Mouse (Mus musculus) lung, adult 2 months (tissue): ENCODE results near the gene Ptpn11.

ENCODE experiments used
- CTCF ChIP-seq: fragments of 200-500 bp; IDR thresholded peaks from 2 replicates; pipeline ENCODE4 v1.5.1; 2011; ENCODE audit warnings: mild to moderate bottlenecking, low read length, control low read depth; ENCODE audit not compliant: insufficient read depth
- POLR2A ChIP-seq: fragments of 200-500 bp; IDR thresholded peaks from 2 replicates; pipeline ENCODE4 v1.6.1; 2011; ENCODE audit warnings: low read depth, mild to moderate bottlenecking, control low read depth, low read length, borderline replicate concordance; ENCODE audit errors: extremely low read depth

- TF ChIP-seq CTCF (no peak), POLR2A (no peak)
These were observed 21.6 kb downstream of the Ptpn11 start for GRCm38 (mm10) chr5:121169588-121169987.
